ENCODE assay signal across 16 mouse cellular contexts in genomic region chr7:75795106-75795505, GRCm38 (mm10). TPM values are rescaled to one million over a fixed set of nuclear protein-coding genes. Genes with fewer than 3 reads are reported as not detected.
DNase-seq lines count a peak whose midpoint lies in the region; ATAC-seq and TF ChIP-seq lines count a peak whose summit lies in the region.
"Had no signal": no experiment of that assay in that cellular context is flagged by ENCODE, and none has a peak within 500 bp of the region (broad histone marks: within the 10 kb centered on the region; RNA-seq: fewer than 3 reads in every experiment).

No protein-coding gene starts in this region.

- intact Hi-C loops in left cerebral cortex, adult 2 months (cut with DNase I): no loop called here

- H3K27me3 ChIP-seq in spleen, adult 2 months (ENCODE audit: control insufficient read depth, insufficient read depth, low read length): no peaks in the 10 kb centered on the region
- H3K27me3 ChIP-seq in splenic B cell, adult 2 months (ENCODE audit: control insufficient read depth, insufficient read depth, low read length, poor library complexity, severe bottlenecking): no peaks in the 10 kb centered on the region
- H3K27me3 ChIP-seq: embryonic facial prominence, embryonic 15.5 days; forebrain, embryonic 12.5 days; liver, embryonic 12.5 days had no signal

- peak; percentile 70 for ATAC-seq in activated CD4-positive, CD25-positive, alpha-beta regulatory T cell, adult 4 months
- ATAC-seq: hindbrain, postnatal 0 days; liver, embryonic 12.5 days; midbrain, embryonic 16.5 days had no signal

- DNase-seq in spleen, adult 2 months (ENCODE audit: low read depth in 1 of 2, low spot score in 2 of 2): peak in 1 of 2 experiments; percentile 60
- DNase-seq in spleen, adult 12 weeks (ENCODE audit: low spot score): no peak
- peak; percentile 27 for DNase-seq in splenic B cell, adult 2 months (ENCODE audit: low read depth, low spot score)
- no peak for DNase-seq in left cerebral cortex, adult 2 months (ENCODE audit: extremely low spot score in 1 of 2, low spot score in 2 of 2)
- DNase-seq in kidney, postnatal 36 days: no peak
- DNase-seq in adrenal gland, adult 8-10 months: no peak
- DNase-seq: cerebellum, adult 18-20 months; gastrocnemius, postnatal 25 days; heart, postnatal 36 days; left cerebral cortex, postnatal 4 days had no signal

- 51% methylated on average over 8 of the region's 8 CpGs for WGBS in spleen, adult 2 months

- TF ChIP-seq POLR2A in spleen, adult 2 months (IDR thresholded peaks at IDR 0.05; ENCODE audit: low read depth, low read length): no peak

- H3K36me3 ChIP-seq in spleen, adult 2 months (ENCODE audit: control insufficient read depth, insufficient read depth, low read length): no peaks in the 10 kb centered on the region
- H3K36me3 ChIP-seq in splenic B cell, adult 2 months (ENCODE audit: control insufficient read depth, insufficient read depth, low read length, poor library complexity, severe bottlenecking): no peaks in the 10 kb centered on the region
- H3K36me3 ChIP-seq: embryonic facial prominence, embryonic 15.5 days; forebrain, embryonic 12.5 days; liver, embryonic 12.5 days had no signal

- peaks cover 21% of the 10 kb centered on the region for H3K4me1 ChIP-seq in spleen, adult 2 months (ENCODE audit: control insufficient read depth, insufficient read depth, insufficient read length)

- no peak overlapping the region for H3K4me3 ChIP-seq in spleen, adult 2 months (ENCODE audit: extremely low read depth, insufficient read depth, insufficient read length)
- no peak overlapping the region for H3K4me3 ChIP-seq in left cerebral cortex, adult 2 months
- H3K4me3 ChIP-seq: embryonic facial prominence, embryonic 15.5 days; forebrain, embryonic 12.5 days; liver, embryonic 12.5 days had no signal

- H3K27ac ChIP-seq in spleen, adult 2 months (ENCODE audit: insufficient read depth, low read length): 0 out of 2 replicates have a peak overlapping the region, but pooled peaks have one; percentile 3
- no peak overlapping the region for H3K27ac ChIP-seq in left cerebral cortex, adult 2 months
- H3K27ac ChIP-seq: embryonic facial prominence, embryonic 15.5 days; forebrain, embryonic 12.5 days; hindbrain, postnatal 0 days; liver, embryonic 12.5 days had no signal

- no peak for TF ChIP-seq CTCF in spleen, adult 2 months (IDR thresholded peaks at IDR 0.05; ENCODE audit: extremely low read depth, insufficient read depth, insufficient read length, insufficient replicate concordance)
- TF ChIP-seq CTCF in left cerebral cortex, adult 2 months (IDR thresholded peaks at IDR 0.05): no peak

RNA-seq across cellular contexts. Expression of gene Klhl25, which starts 53.0 kb away (rescaled TPM):
- 17.6 and 22.2 TPM in 2 replicates for polyA plus RNA-seq in spleen, adult 2 months (2012; rRNA removed)
- 10 to 100 TPM; 10.6 to 18.5 TPM for polyA plus RNA-seq in activated CD4-positive, CD25-positive, alpha-beta regulatory T cell, adult 4 months (2017; shearing (Covaris generic))
- 1 to 10 TPM; 7.4 to 9.3 TPM for total RNA-seq in left cerebral cortex, adult 2 months (2021)
- 10 to 100 TPM; 15.2 to 18.5 (median 17.5) TPM for total RNA-seq in adrenal gland, adult 8-10 months (2022)
